Mouse (Mus musculus) thymus, adult 2 months (tissue): Measurements from ENCODE around the gene Gpr153.

Experiments
- CTCF ChIP-seq: fragments of 200-500 bp; IDR thresholded peaks from 2 replicates; pipeline ENCODE4 v1.5.1; 2012; ENCODE audit warnings: mild to moderate bottlenecking, control low read depth, low read length, moderate library complexity, borderline replicate concordance; ENCODE audit not compliant: control insufficient read depth, poor library complexity, insufficient read depth; ENCODE audit errors: extremely low read depth
- POLR2A ChIP-seq: fragments of 200-500 bp; IDR thresholded peaks from 2 replicates; pipeline ENCODE4 v1.6.1; 2012; ENCODE audit warnings: mild to moderate bottlenecking, low read length, control low read depth, moderate library complexity; ENCODE audit not compliant: control insufficient read depth, poor library complexity, insufficient read depth; ENCODE audit errors: extremely low read depth

GRCm38 (mm10) chr4:152271334-152271733 lies 2.7 kb upstream of the Gpr153 start:
- no peak for TF ChIP-seq CTCF
- TF ChIP-seq POLR2A, result no peak
